Mouse (Mus musculus): ENCODE data around the gene Cdk11b. TPM values are rescaled to one million over a fixed set of nuclear protein-coding genes. Genes with fewer than 3 reads are reported as not detected.
A peak's percentile ranks its signal among the peaks of the same experiment; 100 is the strongest.

Gene Cdk11b
- polyA plus RNA-seq, 1 experiment from 2014 or later: 82.4 TPM

GRCm38 (mm10) chr4:155593780-155594179 lies 30.9 kb upstream of the Cdk11b start:
- H3K4me3 ChIP-seq (replicated peaks): no peak overlapping the region
- no peak overlapping the region for H3K4me2 ChIP-seq
- no peaks in the 10 kb centered on the region for H3K4me1 ChIP-seq (replicated peaks)
- peaks cover 25% of the 10 kb centered on the region for H3K36me3 ChIP-seq
- H3K9me3 ChIP-seq: no peaks in the 10 kb centered on the region
- H3K27me3 ChIP-seq: no peaks in the 10 kb centered on the region
- 67% methylated on average over 1 of the region's 1 CpGs for WGBS
- H3K27ac ChIP-seq: no peak overlapping the region
- no peak overlapping the region for H3K9ac ChIP-seq (replicated peaks)
- ATAC-seq (ENCODE audit: insufficient number of reproducible peaks, insufficient read depth, low FRiP score, low TSS enrichment, low read depth): no peak

- Histone ChIP-seq H3K27ac (no peak overlapping the region), H3K4me3 (replicated peaks) (no peak overlapping the region), H3K4me1 (replicated peaks) (no peaks in the 10 kb centered on the region), H3K4me2 (no peak overlapping the region), H3K9ac (replicated peaks) (no peak overlapping the region), H3K9me3 (no peaks in the 10 kb centered on the region), H3K27me3 (no peaks in the 10 kb centered on the region), H3K36me3 (peaks cover 7% of the 10 kb centered on the region; the same call in 1 of the 2 replicates)
- 91% methylated on average over 3 of the region's 3 CpGs for WGBS
- ATAC-seq (ENCODE audit: insufficient number of reproducible peaks, insufficient read depth, low FRiP score, low TSS enrichment, low read depth): no peak
These were observed 28.9 kb upstream of the Cdk11b start for GRCm38 (mm10) chr4:155595777-155596176.

- H3K4me1 ChIP-seq (replicated peaks): no peaks in the 10 kb centered on the region
- H3K27ac ChIP-seq: no peak overlapping the region
- H3K36me3 ChIP-seq: no peaks in the 10 kb centered on the region
- no peak overlapping the region for H3K4me2 ChIP-seq
- no peaks in the 10 kb centered on the region for H3K27me3 ChIP-seq
- no peak for ATAC-seq (ENCODE audit: insufficient number of reproducible peaks, insufficient read depth, low FRiP score, low TSS enrichment, low read depth)
- no peaks in the 10 kb centered on the region for H3K9me3 ChIP-seq
- 87% methylated on average over 5 of the region's 5 CpGs for WGBS
- H3K9ac ChIP-seq (replicated peaks): no peak overlapping the region
- H3K4me3 ChIP-seq (replicated peaks): no peak overlapping the region
These were observed 28.0 kb upstream of the Cdk11b start for GRCm38 (mm10) chr4:155596606-155597005.

GRCm38 (mm10) chr4:155598536-155598935 lies 26.1 kb upstream of the Cdk11b start:
- no peak for ATAC-seq (ENCODE audit: insufficient number of reproducible peaks, insufficient read depth, low FRiP score, low TSS enrichment, low read depth)
- Histone ChIP-seq H3K27ac (no peak overlapping the region), H3K4me2 (no peak overlapping the region), H3K36me3 (peaks cover 4% of the 10 kb centered on the region; the same call in 1 of the 2 replicates), H3K4me1 (replicated peaks) (peaks cover 5% of the 10 kb centered on the region), H3K9me3 (no peaks in the 10 kb centered on the region), H3K27me3 (no peaks in the 10 kb centered on the region), H3K4me3 (replicated peaks) (no peak overlapping the region), H3K9ac (replicated peaks) (no peak overlapping the region)
- WGBS: 19% methylated on average over 20 of the region's 20 CpGs

GRCm38 (mm10) chr4:155599901-155600825 lies 24.5 kb upstream of the Cdk11b start:
- peaks cover 5% of the 10 kb centered on the region for H3K4me1 ChIP-seq (replicated peaks)
- peaks cover 19% of the 10 kb centered on the region; the same call in 1 of the 2 replicates for H3K36me3 ChIP-seq
- H3K9ac ChIP-seq (replicated peaks): peak overlapping the region; percentile 88; the same call in 1 of the 2 replicates
- peak overlapping the region; percentile 99 for H3K4me3 ChIP-seq (replicated peaks)
- H3K4me2 ChIP-seq: peak overlapping the region; percentile 91
- no peak for ATAC-seq (ENCODE audit: insufficient number of reproducible peaks, insufficient read depth, low FRiP score, low TSS enrichment, low read depth)
- WGBS: 89% methylated on average over 11 of the region's 11 CpGs
- H3K9me3 ChIP-seq: no peaks in the 10 kb centered on the region
- no peaks in the 10 kb centered on the region for H3K27me3 ChIP-seq
- H3K27ac ChIP-seq: no peak overlapping the region

GRCm38 (mm10) chr4:155601091-155601996 lies 23.3 kb upstream of the Cdk11b start, which contains the start of gene Slc35e2:
Slc35e2 (plus strand) TSS chr4:155601416.
- H3K9me3 ChIP-seq: no peaks in the 10 kb centered on the region
- 1% methylated on average over 63 of the region's 65 CpGs for WGBS
- peaks cover 5% of the 10 kb centered on the region for H3K4me1 ChIP-seq (replicated peaks)
- peaks cover 29% of the 10 kb centered on the region; the same call in 1 of the 2 replicates for H3K36me3 ChIP-seq
- peak; percentile 94 for ATAC-seq (ENCODE audit: insufficient number of reproducible peaks, insufficient read depth, low FRiP score, low TSS enrichment, low read depth)
- peak within 1 kb of the TSS; percentile 99 for H3K27ac ChIP-seq
- H3K4me3 ChIP-seq (replicated peaks): peak within 1 kb of the TSS; percentile 99
- H3K4me2 ChIP-seq: peak within 1 kb of the TSS; percentile 91
- H3K27me3 ChIP-seq: no peaks in the 10 kb centered on the region
- peak within 1 kb of the TSS; percentile 88 for H3K9ac ChIP-seq (replicated peaks)

GRCm38 (mm10) chr4:155601997-155602456 lies 22.6 kb upstream of the Cdk11b start:
- ATAC-seq (ENCODE audit: insufficient number of reproducible peaks, insufficient read depth, low FRiP score, low TSS enrichment, low read depth): peak; percentile 67
- peaks cover 5% of the 10 kb centered on the region for H3K4me1 ChIP-seq (replicated peaks)
- 1% methylated on average over 31 of the region's 31 CpGs for WGBS

GRCm38 (mm10) chr4:155602753-155603152 lies 21.9 kb upstream of the Cdk11b start:
- H3K27ac ChIP-seq: no peak overlapping the region
- no peaks in the 10 kb centered on the region for H3K27me3 ChIP-seq
- H3K9ac ChIP-seq (replicated peaks): no peak overlapping the region
- ATAC-seq (ENCODE audit: insufficient number of reproducible peaks, insufficient read depth, low FRiP score, low TSS enrichment, low read depth): no peak
- no peaks in the 10 kb centered on the region for H3K9me3 ChIP-seq
- 95% methylated on average over 1 of the region's 1 CpGs for WGBS
- peaks cover 5% of the 10 kb centered on the region for H3K4me1 ChIP-seq (replicated peaks)
- peak overlapping the region; percentile 91 for H3K4me2 ChIP-seq
- H3K36me3 ChIP-seq: peaks cover 37% of the 10 kb centered on the region; the same call in 1 of the 2 replicates
- H3K4me3 ChIP-seq (replicated peaks): peak overlapping the region; percentile 99

More at GRCm38 (mm10) chr4:155601997-155602456, 22.6 kb upstream of the Cdk11b start:
- Histone ChIP-seq H3K27ac (peak overlapping the region; percentile 99), H3K4me3 (replicated peaks) (peak overlapping the region; percentile 99), H3K4me2 (peak overlapping the region; percentile 91), H3K9ac (replicated peaks) (peak overlapping the region; percentile 88), H3K9me3 (no peaks in the 10 kb centered on the region), H3K36me3 (peaks cover 33% of the 10 kb centered on the region; the same call in 1 of the 2 replicates), H3K27me3 (no peaks in the 10 kb centered on the region)

- Histone ChIP-seq H3K27ac (no peak overlapping the region), H3K4me1 (replicated peaks) (peaks cover 5% of the 10 kb centered on the region), H3K4me3 (replicated peaks) (no peak overlapping the region), H3K27me3 (no peaks in the 10 kb centered on the region), H3K9ac (replicated peaks) (no peak overlapping the region), H3K9me3 (no peaks in the 10 kb centered on the region), H3K36me3 (peaks cover 37% of the 10 kb centered on the region; the same call in 1 of the 2 replicates), H3K4me2 (no peak overlapping the region)
- WGBS: 95% methylated on average over 6 of the region's 6 CpGs
- ATAC-seq (ENCODE audit: insufficient number of reproducible peaks, insufficient read depth, low FRiP score, low TSS enrichment, low read depth): no peak
These were observed 20.9 kb upstream of the Cdk11b start for GRCm38 (mm10) chr4:155603801-155604200.

- ATAC-seq (ENCODE audit: insufficient number of reproducible peaks, insufficient read depth, low FRiP score, low TSS enrichment, low read depth): no peak
- no peak overlapping the region for H3K9ac ChIP-seq (replicated peaks)
- no peak overlapping the region for H3K27ac ChIP-seq
- H3K4me1 ChIP-seq (replicated peaks): peaks cover 5% of the 10 kb centered on the region
- peaks cover 43% of the 10 kb centered on the region for H3K36me3 ChIP-seq
- H3K27me3 ChIP-seq: no peaks in the 10 kb centered on the region
- no peak overlapping the region for H3K4me2 ChIP-seq
- no peak overlapping the region for H3K4me3 ChIP-seq (replicated peaks)
- WGBS: 91% methylated on average over 4 of the region's 4 CpGs
- no peaks in the 10 kb centered on the region for H3K9me3 ChIP-seq
These were observed 19.5 kb upstream of the Cdk11b start for GRCm38 (mm10) chr4:155605132-155605531.
